Mouse (Mus musculus) liver, adult 2 months (tissue): ENCODE measurements at regions not wholly inside any gene's neighbourhood (a gene's known extent, or its start where the extent isn't known, plus 50 kb on each side); places are given as distances from the start of the nearest gene placed in this dataset.

Source experiments
- DNase-seq: peaks from one replicate; pipeline ENCODE4 v3.0.0-alpha.2; 2011; ENCODE audit warnings: low read depth, low spot score; ENCODE audit errors: extremely low read depth
- H3K27ac ChIP-seq: fragments of 200-500 bp; replicated peaks from 2 replicates; pipeline ENCODE4 v1.5.1; 2012; ENCODE audit warnings: low read depth, mild to moderate bottlenecking, control low read depth, inconsistent platforms, low read length; ENCODE audit not compliant: insufficient read depth
- H3K27me3 ChIP-seq: fragments of 200-500 bp; 2 replicates; pipeline ENCODE4 v1.6.1; 2012; ENCODE audit warnings: mild to moderate bottlenecking, moderate library complexity, low read length, inconsistent platforms; ENCODE audit not compliant: control insufficient read depth, insufficient read depth
- H3K36me3 ChIP-seq: fragments of 200-500 bp; 2 replicates; pipeline ENCODE4 v1.6.1; 2012; ENCODE audit warnings: low read length, inconsistent platforms; ENCODE audit not compliant: control insufficient read depth, insufficient read depth
- H3K4me1 ChIP-seq: fragments of 200-500 bp; 2 replicates; pipeline ENCODE4 v1.6.1; 2011; ENCODE audit warnings: low read length; ENCODE audit not compliant: control insufficient read depth, insufficient read depth
- H3K4me3 ChIP-seq: fragments of 200-500 bp; 2 replicates; pipeline ENCODE4 v1.5.1; 2011; ENCODE audit warnings: low read depth, mild to moderate bottlenecking, control low read depth, low read length, moderate library complexity; ENCODE audit not compliant: insufficient read depth
- H3K79me2 ChIP-seq: fragments of 200-500 bp; 2 replicates; pipeline ENCODE4 v1.6.1; 2012; ENCODE audit warnings: inconsistent platforms, mild to moderate bottlenecking, low read length, moderate library complexity; ENCODE audit not compliant: control insufficient read depth, insufficient read depth
- H3K9ac ChIP-seq: fragments of 200-500 bp; 2 replicates; pipeline ENCODE4 v1.6.1; 2012; ENCODE audit warnings: low read depth, mild to moderate bottlenecking, control low read depth, inconsistent platforms, low read length
- CTCF ChIP-seq: fragments of 200-500 bp; IDR thresholded peaks from 2 replicates; pipeline ENCODE4 v1.5.1; 2011; ENCODE audit warnings: low read depth, low read length, control low read depth
- POLR2A ChIP-seq: fragments of 200-500 bp; IDR thresholded peaks from 2 replicates; pipeline ENCODE4 v1.6.1; 2011; ENCODE audit warnings: low read length, control low read depth; ENCODE audit not compliant: insufficient read depth; ENCODE audit errors: extremely low read depth
- WGBS: fragments of 180-500 bp; shearing (Covaris S2); methylation state at CpG from one replicate; pipeline ENCODE4 v1.1.7; 2018; 5-methylcytosine and 5-hydroxymethylcytosine counted together

DNA sequence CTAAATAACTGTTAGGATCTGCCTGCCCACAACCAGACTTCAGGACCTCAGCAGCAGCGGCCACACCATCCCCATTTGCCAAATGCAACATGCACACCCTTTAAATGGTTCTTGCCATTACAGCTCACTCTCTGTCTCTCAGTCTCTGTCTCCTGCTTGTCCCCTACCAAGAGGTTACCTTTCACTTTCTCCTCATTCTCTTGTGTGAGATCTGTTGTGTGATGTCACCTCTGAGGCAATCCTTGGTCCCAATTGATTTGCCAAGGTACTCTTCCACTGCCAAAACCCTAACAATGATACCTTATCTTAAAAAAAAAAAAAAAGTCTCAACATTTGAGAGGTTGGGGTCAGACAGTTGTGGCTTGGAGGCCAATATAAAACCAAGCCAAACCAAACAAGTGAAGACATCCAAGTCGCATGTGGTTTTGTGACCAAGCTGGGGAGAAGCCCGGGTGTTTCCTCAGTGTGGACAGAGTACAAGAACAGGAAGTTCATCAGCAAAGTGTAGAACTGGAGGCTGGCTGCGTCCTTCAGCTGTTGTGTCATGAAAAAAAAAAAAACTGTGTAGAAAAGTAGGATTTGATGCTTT is 464.2 kb downstream of the Slc4a3 start:
- TF ChIP-seq CTCF (no peak), POLR2A (no peak)
- H3K27ac ChIP-seq, result peak overlapping the region; percentile 55; the same call in 1 of the 2 replicates
- DNase-seq, result peak; percentile 58
- no peaks in the 10 kb centered on the region for H3K79me2 ChIP-seq
- H3K36me3 ChIP-seq, result no peaks in the 10 kb centered on the region
- peaks cover 2% of the 10 kb centered on the region; the same call in 1 of the 2 replicates for H3K4me1 ChIP-seq
- WGBS, result 23% methylated on average over 4 of the region's 4 CpGs
- no peak overlapping the region for H3K9ac ChIP-seq
- H3K4me3 ChIP-seq, result no peak overlapping the region
- no peaks in the 10 kb centered on the region for H3K27me3 ChIP-seq

GRCm38 (mm10) chr1:76018588-76018987 is 472.5 kb downstream of the Slc4a3 start:
- TF ChIP-seq CTCF (no peak), POLR2A (no peak)
- Histone ChIP-seq H3K4me3 (no peak overlapping the region), H3K27me3 (no peaks in the 10 kb centered on the region), H3K4me1 (no peaks in the 10 kb centered on the region), H3K79me2 (no peaks in the 10 kb centered on the region), H3K36me3 (no peaks in the 10 kb centered on the region), H3K9ac (no peak overlapping the region), H3K27ac (no peak overlapping the region)
- DNase-seq, result no peak
- 60% methylated on average over 6 of the region's 6 CpGs for whole genome bisulfite sequencing

DNA sequence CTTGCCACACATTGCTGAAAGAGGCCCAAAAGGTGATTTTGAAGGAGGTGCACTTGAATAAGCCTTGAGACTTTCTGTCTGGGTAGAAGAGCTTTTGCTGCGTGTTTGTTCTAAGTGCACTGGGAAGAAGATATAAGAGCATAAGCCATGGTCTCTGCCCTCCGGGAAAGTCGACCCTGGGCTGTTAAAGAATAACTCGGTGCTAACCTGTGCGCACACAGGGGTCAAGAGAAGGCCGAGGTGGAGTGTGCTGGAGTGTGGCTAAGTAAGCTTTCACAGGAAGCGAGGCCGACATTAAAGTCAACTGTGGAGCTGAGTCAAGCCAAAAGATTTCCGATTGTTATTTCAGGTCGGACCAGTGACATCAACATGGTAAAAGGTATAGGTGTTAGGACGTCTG is 473.0 kb downstream of the Slc4a3 start:
- no peaks in the 10 kb centered on the region for H3K79me2 ChIP-seq
- H3K9ac ChIP-seq, result no peak overlapping the region
- 28% methylated on average over 11 of the region's 11 CpGs for WGBS
- H3K36me3 ChIP-seq, result no peaks in the 10 kb centered on the region
- no peak overlapping the region for H3K4me3 ChIP-seq
- DNase-seq, result no peak
- H3K4me1 ChIP-seq, result no peaks in the 10 kb centered on the region
- no peak overlapping the region for H3K27ac ChIP-seq
- no peaks in the 10 kb centered on the region for H3K27me3 ChIP-seq
- TF ChIP-seq CTCF, result no peak
- no peak for TF ChIP-seq POLR2A

GRCm38 (mm10) chr1:76024650-76025049 is 478.6 kb downstream of the Slc4a3 start:
- WGBS, result 87% methylated on average over 3 of the region's 3 CpGs
- no peaks in the 10 kb centered on the region for H3K79me2 ChIP-seq

DNA sequence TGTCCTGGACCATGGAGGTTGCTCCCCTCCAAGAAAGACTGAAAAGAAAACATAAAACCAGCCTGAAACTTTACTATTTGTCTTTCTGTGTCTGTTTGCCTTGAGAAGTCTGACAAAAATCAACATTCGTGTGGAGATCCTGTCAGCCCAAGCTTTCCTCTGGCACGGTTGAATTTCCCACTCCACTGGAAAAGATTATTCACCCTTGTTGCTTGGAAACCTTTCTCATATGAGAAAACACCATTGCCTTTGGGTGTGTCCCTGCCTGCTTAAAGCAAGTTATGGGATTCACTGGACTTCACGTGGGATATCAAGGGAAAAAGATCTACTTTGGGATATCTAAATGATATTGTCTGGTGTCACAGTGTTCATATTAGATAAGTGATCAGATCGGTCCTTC is 479.3 kb downstream of the Slc4a3 start:
- H3K79me2 ChIP-seq, result no peaks in the 10 kb centered on the region
- H3K36me3 ChIP-seq, result no peaks in the 10 kb centered on the region
- no peaks in the 10 kb centered on the region for H3K27me3 ChIP-seq
- no peak overlapping the region for H3K9ac ChIP-seq
- 57% methylated on average over 4 of the region's 4 CpGs for WGBS
- no peaks in the 10 kb centered on the region for H3K4me1 ChIP-seq
- TF ChIP-seq POLR2A, result no peak
- no peak for TF ChIP-seq CTCF
- no peak for DNase-seq
- no peak overlapping the region for H3K4me3 ChIP-seq
- H3K27ac ChIP-seq, result no peak overlapping the region

More at GRCm38 (mm10) chr1:76024650-76025049, 478.6 kb downstream of the Slc4a3 start:
- Histone ChIP-seq H3K27ac (no peak overlapping the region), H3K4me3 (no peak overlapping the region), H3K9ac (no peak overlapping the region), H3K36me3 (no peaks in the 10 kb centered on the region), H3K4me1 (no peaks in the 10 kb centered on the region), H3K27me3 (no peaks in the 10 kb centered on the region)
- no peak for DNase-seq
- no peak for TF ChIP-seq POLR2A
- TF ChIP-seq CTCF, result no peak

GRCm38 (mm10) chr1:76029059-76029458 is 483.0 kb downstream of the Slc4a3 start:
- WGBS, result 84% methylated on average over 1 of the region's 1 CpGs
- H3K9ac ChIP-seq, result no peak overlapping the region
- no peaks in the 10 kb centered on the region for H3K27me3 ChIP-seq
- no peak overlapping the region for H3K4me3 ChIP-seq
- no peak overlapping the region for H3K27ac ChIP-seq
- H3K4me1 ChIP-seq, result no peaks in the 10 kb centered on the region; the same call in 1 of the 2 replicates
- DNase-seq, result no peak
- no peaks in the 10 kb centered on the region for H3K79me2 ChIP-seq
- H3K36me3 ChIP-seq, result no peaks in the 10 kb centered on the region
- TF ChIP-seq CTCF (no peak), POLR2A (no peak)
